Mouse (Mus musculus): ENCODE measurements around the gene Etl4.

- no peak for TF ChIP-seq CTCF (IDR thresholded peaks at IDR 0.05)
- TF ChIP-seq EP300 (IDR thresholded peaks at IDR 0.05), result no peak
Observed at GRCm38 (mm10) chr2:20657856-20658255, 748.3 kb downstream of the Etl4 start.

All from lung, postnatal 0 days (tissue).